Comparison of ENCODE assay signal across 8 mouse cellular contexts in genomic region chr10:95563851-95564845, GRCm38 (mm10). TPM values are rescaled to one million over a fixed set of nuclear protein-coding genes. Genes with fewer than 3 reads are reported as not detected.
DNase-seq lines count a peak whose midpoint lies in the region; ATAC-seq lines count a peak whose summit lies in the region.

Gene Nudt4, minus strand, starts transcription at chr10:95564146.

- peak; percentile 92 for ATAC-seq in hindbrain, embryonic 12.5 days (ENCODE audit: low FRiP score)

- no peaks in the 10 kb centered on the region for H3K36me3 ChIP-seq in hindbrain, embryonic 12.5 days

- peaks cover 18% of the 10 kb centered on the region for H3K4me1 ChIP-seq in hindbrain, embryonic 12.5 days

- H3K9me3 ChIP-seq in hindbrain, embryonic 12.5 days (replicated peaks), result no peaks in the 10 kb centered on the region

- WGBS in hindbrain, embryonic 12.5 days, result 3% methylated on average over 56 of the region's 97 CpGs

- H3K4me2 ChIP-seq in hindbrain, embryonic 12.5 days (replicated peaks), result peak within 1 kb of the TSS; percentile 69

- no peaks in the 10 kb centered on the region for H3K27me3 ChIP-seq in hindbrain, embryonic 12.5 days

- peak within 1 kb of the TSS; percentile 94 for H3K27ac ChIP-seq in hindbrain, embryonic 12.5 days

- peak; percentile 98 for DNase-seq in NIH3T3 (ENCODE audit: low read depth)
- peak; percentile 86 for DNase-seq in cerebellum, adult 9-11 months
- DNase-seq in frontal cortex, postnatal 10 days (ENCODE audit: low spot score in 2 of 2), result peak; percentile 72 to 83
- DNase-seq in layer of hippocampus, postnatal 36 days, result peak; percentile 79 to 81
- DNase-seq in lung, postnatal 36 days, result peak; percentile 83
- peak; percentile 91 for DNase-seq in retina, postnatal 7 days (ENCODE audit: low read depth, low spot score)
- DNase-seq in urinary bladder, adult 2 months (ENCODE audit: low spot score), result peak; percentile 79

- H3K4me3 ChIP-seq in hindbrain, embryonic 12.5 days, result peak within 1 kb of the TSS; percentile 93

- peak within 1 kb of the TSS; percentile 97 for H3K9ac ChIP-seq in hindbrain, embryonic 12.5 days

RNA-seq across cellular contexts. Expression of gene Nudt4, which starts in this region (rescaled TPM):
- 123 and 126 TPM in 2 replicates for polyA plus RNA-seq in hindbrain, embryonic 12.5 days (2016; fragmentation: Nextera tagmentation; extraction: Ambion mirVana)
- total RNA-seq in layer of hippocampus, postnatal 36 days (2021), result 10 to 100 TPM; 73.9 to 74.5 TPM
- polyA plus RNA-seq in urinary bladder, adult 2 months (2012; rRNA removed), result 60.3 and 63.6 TPM in 2 replicates

Comparison
In these comparisons a context has a peak if more than half of its experiments do, and no peak if none do; other contexts are left out.
1. Peak in every context shown above with its lines: DNase-seq, ATAC-seq, H3K4me3 ChIP-seq and H3K27ac ChIP-seq.